Mouse (Mus musculus): ENCODE results near the gene Myocd. TPM values are rescaled to one million over a fixed set of nuclear protein-coding genes. Genes with fewer than 3 reads are reported as not detected.

The Myocd gene
- polyA plus RNA-seq, 1 experiment = 3.9 TPM

DNA sequence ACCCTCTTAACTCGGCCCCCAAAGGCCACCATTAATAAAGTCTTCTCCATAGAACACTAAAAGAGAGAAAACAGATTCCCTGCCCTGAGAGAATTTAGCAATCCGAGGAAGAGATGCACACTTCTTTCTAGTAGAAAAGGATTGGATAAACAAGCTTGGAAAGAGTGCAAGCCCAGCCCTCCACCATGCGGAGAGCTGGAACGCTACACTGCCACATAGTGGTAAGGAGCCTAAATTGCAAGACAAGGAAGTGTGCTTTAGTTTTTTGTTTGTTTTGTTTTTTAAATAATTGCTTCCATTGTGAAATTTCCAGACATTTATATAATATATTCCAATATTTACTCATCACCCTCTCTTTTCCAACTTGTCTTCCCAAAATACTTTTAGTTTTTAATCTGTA lies 140.7 kb downstream of the Myocd start:
- Histone ChIP-seq H3K4me1 (ENCODE audit: control insufficient read depth, insufficient read depth, insufficient read length, low read length) (no peaks in the 10 kb centered on the region), H3K27me3 (ENCODE audit: control insufficient read depth, insufficient read depth, low read length) (no peaks in the 10 kb centered on the region), H3K27ac (ENCODE audit: insufficient read depth, low read depth, low read length) (no peak overlapping the region), H3K4me3 (ENCODE audit: low read depth, low read length) (no peak overlapping the region), H3K36me3 (ENCODE audit: control insufficient read depth, insufficient read depth, low read length) (no peaks in the 10 kb centered on the region)
- TF ChIP-seq CTCF (IDR thresholded peaks at IDR 0.05; ENCODE audit: extremely low read depth, insufficient read length, insufficient replicate concordance, low read depth, low read length) (no peak), POLR2A (IDR thresholded peaks at IDR 0.05; ENCODE audit: low read depth, low read length) (no peak)
- WGBS = 84% methylated on average over 4 of the region's 4 CpGs

DNA sequence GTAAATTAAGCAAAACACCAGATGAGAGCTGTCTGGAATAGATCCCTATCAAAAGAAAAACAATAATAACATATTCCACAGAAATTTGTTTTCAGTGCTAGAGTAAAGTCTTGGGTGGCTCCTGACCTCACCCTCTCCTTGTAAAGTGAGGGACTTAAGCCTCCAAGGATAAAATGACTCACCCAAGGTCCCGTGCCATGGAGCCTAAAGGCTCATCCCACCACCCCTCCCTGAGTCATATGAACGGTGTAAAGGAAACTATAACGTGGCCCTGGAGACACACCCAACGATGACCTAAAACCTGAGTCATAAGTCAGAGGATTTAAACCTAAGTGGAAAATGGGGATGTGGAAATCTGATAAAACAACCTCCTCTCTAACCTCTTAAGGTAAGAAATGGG lies 141.1 kb downstream of the Myocd start:
- no peak overlapping the region for H3K27ac ChIP-seq (ENCODE audit: insufficient read depth, low read depth, low read length)
- TF ChIP-seq POLR2A (IDR thresholded peaks at IDR 0.05; ENCODE audit: low read depth, low read length) = no peak
- TF ChIP-seq CTCF (IDR thresholded peaks at IDR 0.05; ENCODE audit: extremely low read depth, insufficient read length, insufficient replicate concordance, low read depth, low read length) = no peak
- no peaks in the 10 kb centered on the region for H3K27me3 ChIP-seq (ENCODE audit: control insufficient read depth, insufficient read depth, low read length)
- H3K4me3 ChIP-seq (ENCODE audit: low read depth, low read length) = no peak overlapping the region
- H3K4me1 ChIP-seq (ENCODE audit: control insufficient read depth, insufficient read depth, insufficient read length, low read length) = no peaks in the 10 kb centered on the region
- no peaks in the 10 kb centered on the region for H3K36me3 ChIP-seq (ENCODE audit: control insufficient read depth, insufficient read depth, low read length)
- 40% methylated on average over 4 of the region's 4 CpGs for WGBS

DNA sequence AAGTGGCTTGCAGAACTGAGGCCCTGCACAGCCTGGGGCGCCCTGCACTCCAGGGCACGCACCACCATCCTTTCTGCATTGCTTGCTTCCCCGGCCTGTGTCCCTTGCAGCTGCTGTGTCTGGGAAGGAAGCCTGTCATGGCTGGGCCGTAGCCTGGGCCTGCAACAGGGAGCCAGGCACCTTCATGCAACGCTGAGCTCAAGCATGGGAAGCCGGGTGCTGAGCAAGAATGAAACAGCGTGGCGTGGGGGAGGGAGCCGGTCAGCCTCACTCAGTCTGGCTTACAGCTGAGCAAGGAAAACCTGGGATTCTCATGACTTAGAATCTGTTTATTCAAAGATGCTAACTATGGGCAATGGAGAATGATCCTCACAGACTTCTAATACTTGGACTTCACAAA lies 143.2 kb downstream of the Myocd start:
- Histone ChIP-seq H3K4me3 (ENCODE audit: low read depth, low read length) (no peak overlapping the region), H3K27me3 (ENCODE audit: control insufficient read depth, insufficient read depth, low read length) (no peaks in the 10 kb centered on the region), H3K36me3 (ENCODE audit: control insufficient read depth, insufficient read depth, low read length) (no peaks in the 10 kb centered on the region), H3K4me1 (ENCODE audit: control insufficient read depth, insufficient read depth, insufficient read length, low read length) (no peaks in the 10 kb centered on the region), H3K27ac (ENCODE audit: insufficient read depth, low read depth, low read length) (no peak overlapping the region)
- TF ChIP-seq CTCF (IDR thresholded peaks at IDR 0.05; ENCODE audit: extremely low read depth, insufficient read length, insufficient replicate concordance, low read depth, low read length) = no peak
- no peak for TF ChIP-seq POLR2A (IDR thresholded peaks at IDR 0.05; ENCODE audit: low read depth, low read length)
- WGBS = 74% methylated on average over 9 of the region's 9 CpGs

Other genes with a start within 250 kb of the Myocd start
- not detected in 2 replicates for gene 1700086D15Rik, start 110.1 kb downstream of the Myocd start, polyA plus RNA-seq (2012; rRNA removed)
- gene Arhgap44, start 107.0 kb downstream of the Myocd start, polyA plus RNA-seq (2012; rRNA removed) = 1.1 and 1.7 TPM in 2 replicates